In genomic region chr2:28751658-28752057, GRCm38 (mm10) we compare ENCODE assay signal across 9 mouse cellular contexts. TPM values are rescaled to one million over a fixed set of nuclear protein-coding genes. Genes with fewer than 3 reads are reported as not detected.
DNase-seq lines count a peak whose midpoint lies in the region; ATAC-seq and TF ChIP-seq lines count a peak whose summit lies in the region.
"Had no signal": no experiment of that assay in that cellular context is flagged by ENCODE, and none has a peak within 500 bp of the region (broad histone marks: within the 10 kb centered on the region; RNA-seq: fewer than 3 reads in every experiment).

No protein-coding gene starts in this region.

- H3K27ac ChIP-seq in heart, postnatal 0 days (ENCODE audit: low read depth): no peak overlapping the region
- no peak overlapping the region for H3K27ac ChIP-seq in hindbrain, embryonic 15.5 days (replicated peaks)
- H3K27ac ChIP-seq in midbrain, embryonic 15.5 days: peak overlapping the region; percentile 61

- no peak for TF ChIP-seq CTCF in heart, postnatal 0 days (IDR thresholded peaks at IDR 0.05; ENCODE audit: low read depth)

- H3K9me3 ChIP-seq in heart, postnatal 0 days (replicated peaks; ENCODE audit: control insufficient read depth, low read length): no peaks in the 10 kb centered on the region
- H3K9me3 ChIP-seq in hindbrain, embryonic 15.5 days: no peaks in the 10 kb centered on the region
- H3K9me3 ChIP-seq in midbrain, embryonic 15.5 days: no peaks in the 10 kb centered on the region
- H3K9me3 ChIP-seq: G1E had no signal

- 15% methylated on average over 17 of the region's 17 CpGs for WGBS in heart, postnatal 0 days
- WGBS in hindbrain, embryonic 15.5 days: 7% methylated on average over 17 of the region's 17 CpGs
- 11% methylated on average over 17 of the region's 17 CpGs for WGBS in midbrain, embryonic 15.5 days

- peak overlapping the region; percentile 57 for H3K4me2 ChIP-seq in heart, postnatal 0 days (ENCODE audit: low read depth, low read length)
- H3K4me2 ChIP-seq in hindbrain, embryonic 15.5 days: peak overlapping the region; percentile 70
- H3K4me2 ChIP-seq in midbrain, embryonic 15.5 days: peak overlapping the region; percentile 54

- H3K4me1 ChIP-seq in heart, postnatal 0 days (ENCODE audit: control insufficient read depth, insufficient read depth): no peaks in the 10 kb centered on the region
- H3K4me1 ChIP-seq in hindbrain, embryonic 15.5 days (replicated peaks): peaks cover 35% of the 10 kb centered on the region
- H3K4me1 ChIP-seq in midbrain, embryonic 15.5 days: peaks cover 44% of the 10 kb centered on the region

- DNase-seq in heart, postnatal 0 days (ENCODE audit: low spot score): no peak
- DNase-seq in heart, adult 18-20 months: no peak
- peak; percentile 43 for DNase-seq in embryo, embryonic 10.5 days (ENCODE audit: low spot score)
- no peak for DNase-seq in natural killer cell, adult 2 months (ENCODE audit: low spot score in 2 of 2)
- DNase-seq in testis, postnatal 10 days (ENCODE audit: low spot score): no peak
- no peak for DNase-seq in c-Kit-positive CD71-positive TER-119-positive erythroid progenitor cells, embryonic 14.5 days (ENCODE audit: low spot score)

- ATAC-seq in heart, postnatal 0 days (ENCODE audit: insufficient read depth, low read depth): no peak
- ATAC-seq in hindbrain, embryonic 15.5 days (ENCODE audit: low FRiP score, low read depth): no peak
- ATAC-seq in midbrain, embryonic 15.5 days (replicated peaks): peak; percentile 32; the same call in 1 of the 2 replicates

- no peak for TF ChIP-seq EP300 in heart, postnatal 0 days (IDR thresholded peaks at IDR 0.05; ENCODE audit: low read depth)

- no peak overlapping the region for H3K9ac ChIP-seq in heart, postnatal 0 days (replicated peaks; ENCODE audit: low read depth, low read length)
- peak overlapping the region; percentile 18; the same call in 1 of the 2 replicates for H3K9ac ChIP-seq in hindbrain, embryonic 15.5 days
- peak overlapping the region; percentile 20; the same call in 1 of the 2 replicates for H3K9ac ChIP-seq in midbrain, embryonic 15.5 days

- peaks cover 39% of the 10 kb centered on the region for H3K27me3 ChIP-seq in heart, postnatal 0 days (ENCODE audit: control insufficient read depth, insufficient read depth, low read length)
- peaks cover 42% of the 10 kb centered on the region; the same call in 1 of the 2 replicates for H3K27me3 ChIP-seq in hindbrain, embryonic 15.5 days
- peaks cover 34% of the 10 kb centered on the region for H3K27me3 ChIP-seq in midbrain, embryonic 15.5 days (replicated peaks)

- H3K4me3 ChIP-seq in heart, postnatal 0 days (ENCODE audit: low read depth, low read length): peak overlapping the region; percentile 39
- peak overlapping the region; percentile 31 for H3K4me3 ChIP-seq in hindbrain, embryonic 15.5 days
- H3K4me3 ChIP-seq in midbrain, embryonic 15.5 days: peak overlapping the region; percentile 29

- no peaks in the 10 kb centered on the region for H3K36me3 ChIP-seq in heart, postnatal 0 days (replicated peaks; ENCODE audit: control insufficient read depth, insufficient read depth, low read length)
- no peaks in the 10 kb centered on the region for H3K36me3 ChIP-seq in hindbrain, embryonic 15.5 days
- no peaks in the 10 kb centered on the region for H3K36me3 ChIP-seq in midbrain, embryonic 15.5 days (replicated peaks)
- H3K36me3 ChIP-seq: G1E had no signal

RNA-seq across cellular contexts. Expression of gene Ak8, which starts 51.7 kb away (rescaled TPM):
- not detected in 2 replicates for total RNA-seq in heart, postnatal 0 days (2014; rRNA removed; ENCODE audit: low replicate concordance)
- polyA plus RNA-seq in heart, postnatal 0 days (2015; fragmentation: Nextera tagmentation; extraction: Ambion mirVana): 0.37 and 0.59 TPM in 2 replicates
- total RNA-seq in heart, adult 18-20 months (2021): not detected
- 1.9 and 2.1 TPM in 2 replicates for polyA plus RNA-seq in hindbrain, embryonic 15.5 days (2015; fragmentation: Nextera tagmentation; extraction: Ambion mirVana)
- 4.1 and 4.4 TPM in 2 replicates for polyA plus RNA-seq in midbrain, embryonic 15.5 days (2015; fragmentation: Nextera tagmentation; extraction: Ambion mirVana)

RNA-seq across cellular contexts. Expression of gene Spaca9, which starts 52.1 kb away (rescaled TPM):
- total RNA-seq in heart, postnatal 0 days (2014; rRNA removed; ENCODE audit: low replicate concordance): not detected in 2 replicates
- 0.66 and 1.2 TPM in 2 replicates for polyA plus RNA-seq in heart, postnatal 0 days (2015; fragmentation: Nextera tagmentation; extraction: Ambion mirVana)
- total RNA-seq in heart, adult 18-20 months (2021): not detected
- 2.8 and 3.9 TPM in 2 replicates for polyA plus RNA-seq in hindbrain, embryonic 15.5 days (2015; fragmentation: Nextera tagmentation; extraction: Ambion mirVana)
- polyA plus RNA-seq in midbrain, embryonic 15.5 days (2015; fragmentation: Nextera tagmentation; extraction: Ambion mirVana): 2.2 and 2.3 TPM in 2 replicates
